Mouse (Mus musculus): ENCODE measurements around the gene Fsip1. TPM values are rescaled to one million over a fixed set of nuclear protein-coding genes. Genes with fewer than 3 reads are reported as not detected.

The Fsip1 gene
- polyA plus RNA-seq, 1 experiment from 2014 or later = 4.2 TPM

GRCm38 (mm10) chr2:118127516-118128288 is 129.1 kb downstream of the Fsip1 start:
- Histone ChIP-seq H3K27ac (ENCODE audit: low read depth, low read length) (no peak overlapping the region), H3K4me2 (ENCODE audit: low read length) (no peak overlapping the region), H3K4me3 (ENCODE audit: low read depth, low read length) (no peak overlapping the region), H3K27me3 (replicated peaks; ENCODE audit: control insufficient read depth, insufficient read depth, low read length) (no peaks in the 10 kb centered on the region), H3K36me3 (ENCODE audit: control insufficient read depth, insufficient read depth, low read length) (0 out of 2 replicates have a peak, but pooled peaks cover 7% of the 10 kb centered on the region), H3K4me1 (ENCODE audit: control insufficient read depth, insufficient read depth, low read length) (no peaks in the 10 kb centered on the region), H3K9me3 (replicated peaks; ENCODE audit: control insufficient read depth, low read length) (no peaks in the 10 kb centered on the region), H3K9ac (ENCODE audit: low read length) (no peak overlapping the region)
- WGBS = 82% methylated on average over 5 of the region's 5 CpGs
- DNase-seq (ENCODE audit: low spot score) (no peak), ATAC-seq (no peak)

GRCm38 (mm10) chr2:118125943-118126470 is 130.8 kb downstream of the Fsip1 start:
- H3K9ac ChIP-seq (ENCODE audit: low read length) = no peak overlapping the region
- no peak overlapping the region for H3K4me3 ChIP-seq (ENCODE audit: low read depth, low read length)
- no peaks in the 10 kb centered on the region for H3K4me1 ChIP-seq (ENCODE audit: control insufficient read depth, insufficient read depth, low read length)
- ATAC-seq = no peak
- H3K27me3 ChIP-seq (replicated peaks; ENCODE audit: control insufficient read depth, insufficient read depth, low read length) = no peaks in the 10 kb centered on the region
- 0 out of 2 replicates have a peak, but pooled peaks cover 10% of the 10 kb centered on the region for H3K36me3 ChIP-seq (ENCODE audit: control insufficient read depth, insufficient read depth, low read length)
- H3K4me2 ChIP-seq (ENCODE audit: low read length) = no peak overlapping the region
- H3K27ac ChIP-seq (ENCODE audit: low read depth, low read length) = no peak overlapping the region
- H3K9me3 ChIP-seq (replicated peaks; ENCODE audit: control insufficient read depth, low read length) = no peaks in the 10 kb centered on the region
- WGBS = 43% methylated on average over 7 of the region's 7 CpGs
- DNase-seq (ENCODE audit: low spot score) = no peak

GRCm38 (mm10) chr2:118125211-118125939 is 131.4 kb downstream of the Fsip1 start:
- Histone ChIP-seq H3K27me3 (replicated peaks; ENCODE audit: control insufficient read depth, insufficient read depth, low read length) (no peaks in the 10 kb centered on the region), H3K4me3 (ENCODE audit: low read depth, low read length) (no peak overlapping the region), H3K4me1 (ENCODE audit: control insufficient read depth, insufficient read depth, low read length) (no peaks in the 10 kb centered on the region), H3K9me3 (replicated peaks; ENCODE audit: control insufficient read depth, low read length) (no peaks in the 10 kb centered on the region), H3K4me2 (ENCODE audit: low read length) (no peak overlapping the region), H3K9ac (ENCODE audit: low read length) (no peak overlapping the region), H3K36me3 (ENCODE audit: control insufficient read depth, insufficient read depth, low read length) (0 out of 2 replicates have a peak, but pooled peaks cover 10% of the 10 kb centered on the region), H3K27ac (ENCODE audit: low read depth, low read length) (no peak overlapping the region)
- DNase-seq (ENCODE audit: low spot score) (no peak), ATAC-seq (no peak)
- 73% methylated on average over 11 of the region's 11 CpGs for WGBS

- Histone ChIP-seq H3K27ac (ENCODE audit: low read depth, low read length) (no peak overlapping the region), H3K4me3 (ENCODE audit: low read depth, low read length) (no peak overlapping the region), H3K36me3 (ENCODE audit: control insufficient read depth, insufficient read depth, low read length) (peaks cover 12% of the 10 kb centered on the region; the same call in 1 of the 2 replicates), H3K4me2 (ENCODE audit: low read length) (no peak overlapping the region), H3K27me3 (replicated peaks; ENCODE audit: control insufficient read depth, insufficient read depth, low read length) (no peaks in the 10 kb centered on the region), H3K9me3 (replicated peaks; ENCODE audit: control insufficient read depth, low read length) (no peaks in the 10 kb centered on the region), H3K9ac (ENCODE audit: low read length) (no peak overlapping the region), H3K4me1 (ENCODE audit: control insufficient read depth, insufficient read depth, low read length) (no peaks in the 10 kb centered on the region)
- 85% methylated on average over 7 of the region's 7 CpGs for WGBS
- ATAC-seq (no peak), DNase-seq (ENCODE audit: low spot score) (no peak)
Observed at GRCm38 (mm10) chr2:118124437-118124836, 132.3 kb downstream of the Fsip1 start.

GRCm38 (mm10) chr2:118123743-118124142 is 133.0 kb downstream of the Fsip1 start:
- H3K27ac ChIP-seq (ENCODE audit: low read depth, low read length) = no peak overlapping the region
- H3K36me3 ChIP-seq (ENCODE audit: control insufficient read depth, insufficient read depth, low read length) = peaks cover 15% of the 10 kb centered on the region; the same call in 1 of the 2 replicates
- no peaks in the 10 kb centered on the region for H3K9me3 ChIP-seq (replicated peaks; ENCODE audit: control insufficient read depth, low read length)
- H3K4me3 ChIP-seq (ENCODE audit: low read depth, low read length) = no peak overlapping the region
- H3K4me2 ChIP-seq (ENCODE audit: low read length) = no peak overlapping the region
- ATAC-seq = no peak
- DNase-seq (ENCODE audit: low spot score) = no peak
- H3K27me3 ChIP-seq (replicated peaks; ENCODE audit: control insufficient read depth, insufficient read depth, low read length) = no peaks in the 10 kb centered on the region
- no peaks in the 10 kb centered on the region for H3K4me1 ChIP-seq (ENCODE audit: control insufficient read depth, insufficient read depth, low read length)
- H3K9ac ChIP-seq (ENCODE audit: low read length) = no peak overlapping the region
- 91% methylated on average over 9 of the region's 9 CpGs for WGBS

GRCm38 (mm10) chr2:118122291-118122690 is 134.5 kb downstream of the Fsip1 start:
- Histone ChIP-seq H3K4me2 (ENCODE audit: low read length) (no peak overlapping the region), H3K9ac (ENCODE audit: low read length) (no peak overlapping the region), H3K36me3 (ENCODE audit: control insufficient read depth, insufficient read depth, low read length) (peaks cover 15% of the 10 kb centered on the region; the same call in 1 of the 2 replicates), H3K27me3 (replicated peaks; ENCODE audit: control insufficient read depth, insufficient read depth, low read length) (no peaks in the 10 kb centered on the region), H3K4me1 (ENCODE audit: control insufficient read depth, insufficient read depth, low read length) (no peaks in the 10 kb centered on the region), H3K4me3 (ENCODE audit: low read depth, low read length) (no peak overlapping the region), H3K27ac (ENCODE audit: low read depth, low read length) (no peak overlapping the region), H3K9me3 (replicated peaks; ENCODE audit: control insufficient read depth, low read length) (no peaks in the 10 kb centered on the region)
- ATAC-seq (no peak), DNase-seq (ENCODE audit: low spot score) (no peak)
- WGBS = 96% methylated on average over 6 of the region's 6 CpGs

- H3K9me3 ChIP-seq (replicated peaks; ENCODE audit: control insufficient read depth, low read length) = no peaks in the 10 kb centered on the region
- 93% methylated on average over 7 of the region's 7 CpGs for WGBS
- no peak for DNase-seq (ENCODE audit: low spot score)
Observed at GRCm38 (mm10) chr2:118120751-118121150, 136.0 kb downstream of the Fsip1 start.

GRCm38 (mm10) chr2:118120095-118120494 is 136.7 kb downstream of the Fsip1 start:
- ATAC-seq = no peak

More at GRCm38 (mm10) chr2:118120751-118121150, 136.0 kb downstream of the Fsip1 start:
- no peak for ATAC-seq
- Histone ChIP-seq H3K9ac (ENCODE audit: low read length) (no peak overlapping the region), H3K27ac (ENCODE audit: low read depth, low read length) (no peak overlapping the region), H3K27me3 (replicated peaks; ENCODE audit: control insufficient read depth, insufficient read depth, low read length) (no peaks in the 10 kb centered on the region), H3K36me3 (ENCODE audit: control insufficient read depth, insufficient read depth, low read length) (peaks cover 15% of the 10 kb centered on the region; the same call in 1 of the 2 replicates), H3K4me1 (ENCODE audit: control insufficient read depth, insufficient read depth, low read length) (no peaks in the 10 kb centered on the region; the same call in 1 of the 2 replicates), H3K4me3 (ENCODE audit: low read depth, low read length) (no peak overlapping the region), H3K4me2 (ENCODE audit: low read length) (no peak overlapping the region)

More at GRCm38 (mm10) chr2:118120095-118120494, 136.7 kb downstream of the Fsip1 start:
- Histone ChIP-seq H3K27me3 (replicated peaks; ENCODE audit: control insufficient read depth, insufficient read depth, low read length) (no peaks in the 10 kb centered on the region), H3K9ac (ENCODE audit: low read length) (no peak overlapping the region), H3K4me3 (ENCODE audit: low read depth, low read length) (no peak overlapping the region), H3K4me1 (ENCODE audit: control insufficient read depth, insufficient read depth, low read length) (no peaks in the 10 kb centered on the region; the same call in 1 of the 2 replicates), H3K36me3 (ENCODE audit: control insufficient read depth, insufficient read depth, low read length) (peaks cover 15% of the 10 kb centered on the region; the same call in 1 of the 2 replicates), H3K9me3 (replicated peaks; ENCODE audit: control insufficient read depth, low read length) (no peaks in the 10 kb centered on the region), H3K27ac (ENCODE audit: low read depth, low read length) (no peak overlapping the region), H3K4me2 (ENCODE audit: low read length) (no peak overlapping the region)
- no peak for DNase-seq (ENCODE audit: low spot score)
- 95% methylated on average over 11 of the region's 11 CpGs for WGBS

Measured in forebrain, embryonic 14.5 days (tissue).